Mouse (Mus musculus) forebrain, embryonic 15.5 days (tissue): ENCODE results near the gene Hoxa11. TPM values are rescaled to one million over a fixed set of nuclear protein-coding genes. Genes with fewer than 3 reads are reported as not detected.

ENCODE experiments used
- ATAC-seq: fragments of 200-750 bp; cut with Nextera tagmentation; replicated peaks from 2 replicates; pipeline ENCODE4 v1.8.0; 2017; ENCODE audit warnings: mild to moderate bottlenecking, moderate TSS enrichment, moderate library complexity
- H3K27ac ChIP-seq: fragments of 300-500 bp; sonication (generic); replicated peaks from 2 replicates; pipeline ENCODE4 v1.5.1; 2015; ENCODE audit warnings: mild to moderate bottlenecking, inconsistent platforms
- H3K27me3 ChIP-seq: fragments of 300-500 bp; sonication (generic); 2 replicates; pipeline ENCODE4 v1.6.1; 2015; ENCODE audit warnings: inconsistent platforms
- H3K36me3 ChIP-seq: fragments of 300-500 bp; sonication (generic); 2 replicates; pipeline ENCODE4 v1.6.1; 2015; ENCODE audit warnings: mild to moderate bottlenecking, inconsistent platforms
- H3K4me1 ChIP-seq: fragments of 300-500 bp; sonication (generic); 2 replicates; pipeline ENCODE4 v1.6.1; 2015; ENCODE audit warnings: inconsistent platforms
- H3K4me2 ChIP-seq: fragments of 300-500 bp; sonication (generic); replicated peaks from 2 replicates; pipeline ENCODE4 v1.6.1; 2015; ENCODE audit warnings: mild to moderate bottlenecking, inconsistent platforms
- H3K4me3 ChIP-seq: fragments of 300-500 bp; sonication (generic); 2 replicates; pipeline ENCODE4 v1.5.1; 2015; ENCODE audit warnings: mild to moderate bottlenecking, inconsistent platforms
- H3K9ac ChIP-seq: fragments of 300-500 bp; sonication (generic); replicated peaks from 2 replicates; pipeline ENCODE4 v1.6.1; 2015; ENCODE audit warnings: mild to moderate bottlenecking, inconsistent platforms
- H3K9me3 ChIP-seq: fragments of 300-500 bp; sonication (generic); 2 replicates; pipeline ENCODE4 v1.6.1; 2016; ENCODE audit warnings: inconsistent platforms
- WGBS: fragments of 180-500 bp; shearing (Covaris S2); methylation state at CpG from one replicate; pipeline ENCODE4 v1.1.7; 2015; ENCODE audit warnings: mixed read lengths; 5-methylcytosine and 5-hydroxymethylcytosine counted together
- polyA plus RNA-seq: library from polyadenylated mRNA; unstranded; fragments of >200 nt; fragmentation: Nextera tagmentation; extraction: Ambion mirVana; gene quantifications from 2 replicates; pipeline ENCODE4 v1.2.1, GENCODE M21; 2015

The Hoxa11 gene
- polyA plus RNA-seq, 1 experiment from 2014 or later: not detected

- no peaks in the 10 kb centered on the region for H3K36me3 ChIP-seq
- no peaks in the 10 kb centered on the region for H3K9me3 ChIP-seq
- ATAC-seq: no peak
- H3K4me1 ChIP-seq: peaks cover 17% of the 10 kb centered on the region
- no peak overlapping the region for H3K4me2 ChIP-seq
- H3K27me3 ChIP-seq: peaks cover 100% of the 10 kb centered on the region
- H3K9ac ChIP-seq: no peak overlapping the region
- no peak overlapping the region for H3K27ac ChIP-seq
- H3K4me3 ChIP-seq: no peak overlapping the region
- whole genome bisulfite sequencing: 6% methylated on average over 14 of the region's 14 CpGs
These were observed 26.9 kb downstream of the Hoxa11 start for GRCm38 (mm10) chr6:52218643-52219215.

GRCm38 (mm10) chr6:52217895-52218642 lies 27.5 kb downstream of the Hoxa11 start:
- H3K36me3 ChIP-seq: no peaks in the 10 kb centered on the region
- peaks cover 18% of the 10 kb centered on the region for H3K4me1 ChIP-seq
- H3K27me3 ChIP-seq: peaks cover 99% of the 10 kb centered on the region
- ATAC-seq: no peak
- H3K27ac ChIP-seq: no peak overlapping the region
- 3% methylated on average over 23 of the region's 23 CpGs for WGBS
- H3K9ac ChIP-seq: no peak overlapping the region
- H3K9me3 ChIP-seq: no peaks in the 10 kb centered on the region
- H3K4me2 ChIP-seq: no peak overlapping the region
- H3K4me3 ChIP-seq: no peak overlapping the region

- 0 out of 2 replicates have a peak, but pooled peaks have one; percentile 39 for ATAC-seq
These were observed 28.2 kb downstream of the Hoxa11 start for GRCm38 (mm10) chr6:52217459-52217768.

GRCm38 (mm10) chr6:52216691-52217458 lies 28.7 kb downstream of the Hoxa11 start:
- Histone ChIP-seq H3K4me1 (peaks cover 20% of the 10 kb centered on the region), H3K36me3 (no peaks in the 10 kb centered on the region), H3K27me3 (peaks cover 99% of the 10 kb centered on the region), H3K9me3 (no peaks in the 10 kb centered on the region), H3K27ac (no peak overlapping the region), H3K4me2 (peak overlapping the region; percentile 14), H3K9ac (no peak overlapping the region), H3K4me3 (peak overlapping the region; percentile 18)
- WGBS: 1% methylated on average over 59 of the region's 60 CpGs
- no peak for ATAC-seq

More at GRCm38 (mm10) chr6:52217459-52217768, 28.2 kb downstream of the Hoxa11 start:
- H3K9ac ChIP-seq: no peak overlapping the region
- no peaks in the 10 kb centered on the region for H3K36me3 ChIP-seq
- under 1% methylated on average over 25 of the region's 25 CpGs for WGBS
- peaks cover 99% of the 10 kb centered on the region for H3K27me3 ChIP-seq
- H3K4me1 ChIP-seq: peaks cover 20% of the 10 kb centered on the region
- no peaks in the 10 kb centered on the region for H3K9me3 ChIP-seq
- H3K27ac ChIP-seq: no peak overlapping the region
- H3K4me3 ChIP-seq: peak overlapping the region; percentile 18
- H3K4me2 ChIP-seq: peak overlapping the region; percentile 14

GRCm38 (mm10) chr6:52215771-52216535 lies 29.7 kb downstream of the Hoxa11 start:
- H3K9ac ChIP-seq: no peak overlapping the region
- no peak overlapping the region for H3K4me2 ChIP-seq
- H3K36me3 ChIP-seq: no peaks in the 10 kb centered on the region
- H3K9me3 ChIP-seq: no peaks in the 10 kb centered on the region
- H3K4me3 ChIP-seq: no peak overlapping the region
- peaks cover 99% of the 10 kb centered on the region for H3K27me3 ChIP-seq
- H3K4me1 ChIP-seq: peaks cover 14% of the 10 kb centered on the region
- H3K27ac ChIP-seq: no peak overlapping the region
- WGBS: 1% methylated on average over 30 of the region's 30 CpGs
- no peak for ATAC-seq

GRCm38 (mm10) chr6:52215070-52215469 lies 30.5 kb downstream of the Hoxa11 start:
- ATAC-seq: no peak
- Histone ChIP-seq H3K4me1 (peaks cover 14% of the 10 kb centered on the region), H3K4me3 (no peak overlapping the region), H3K9me3 (no peaks in the 10 kb centered on the region), H3K36me3 (no peaks in the 10 kb centered on the region), H3K9ac (no peak overlapping the region), H3K27me3 (peaks cover 99% of the 10 kb centered on the region), H3K4me2 (no peak overlapping the region), H3K27ac (no peak overlapping the region)
- 10% methylated on average over 3 of the region's 3 CpGs for WGBS

GRCm38 (mm10) chr6:52214271-52214670 lies 31.3 kb downstream of the Hoxa11 start:
- Histone ChIP-seq H3K4me3 (no peak overlapping the region), H3K4me1 (peaks cover 14% of the 10 kb centered on the region), H3K9me3 (no peaks in the 10 kb centered on the region), H3K4me2 (no peak overlapping the region), H3K36me3 (no peaks in the 10 kb centered on the region), H3K27me3 (peaks cover 99% of the 10 kb centered on the region), H3K27ac (no peak overlapping the region), H3K9ac (no peak overlapping the region)
- 8% methylated on average over 5 of the region's 5 CpGs for WGBS
- no peak for ATAC-seq

- H3K9ac ChIP-seq: no peak within 1 kb of the TSS
- no peaks in the 10 kb centered on the region for H3K36me3 ChIP-seq
- WGBS: 3% methylated on average over 38 of the region's 38 CpGs
- no peak within 1 kb of the TSS for H3K27ac ChIP-seq
- H3K9me3 ChIP-seq: no peaks in the 10 kb centered on the region
- ATAC-seq: no peak
- peaks cover 99% of the 10 kb centered on the region for H3K27me3 ChIP-seq
- peaks cover 14% of the 10 kb centered on the region for H3K4me1 ChIP-seq
- no peak within 1 kb of the TSS for H3K4me3 ChIP-seq
- H3K4me2 ChIP-seq: no peak within 1 kb of the TSS
These were observed 32.3 kb downstream of the Hoxa11 start, which contains the start of the genes Hoxa3 and Gm28308 for GRCm38 (mm10) chr6:52213119-52213986. Hoxa3 (minus strand) TSS chr6:52213336. Gm28308 (minus strand) TSS chr6:52213339.

GRCm38 (mm10) chr6:52212556-52213118 lies 33.0 kb downstream of the Hoxa11 start:
- Histone ChIP-seq H3K36me3 (no peaks in the 10 kb centered on the region), H3K9ac (no peak overlapping the region), H3K27ac (no peak overlapping the region), H3K4me1 (peaks cover 13% of the 10 kb centered on the region), H3K27me3 (peaks cover 97% of the 10 kb centered on the region), H3K9me3 (no peaks in the 10 kb centered on the region), H3K4me2 (no peak overlapping the region), H3K4me3 (no peak overlapping the region)
- ATAC-seq: no peak
- under 1% methylated on average over 22 of the region's 22 CpGs for WGBS

- H3K27ac ChIP-seq: no peak overlapping the region
- peak; percentile 51; the same call in 1 of the 2 replicates for ATAC-seq
- no peak overlapping the region for H3K9ac ChIP-seq
- peaks cover 97% of the 10 kb centered on the region for H3K27me3 ChIP-seq
- H3K4me2 ChIP-seq: no peak overlapping the region
- H3K4me3 ChIP-seq: no peak overlapping the region
- WGBS: 3% methylated on average over 13 of the region's 13 CpGs
- no peaks in the 10 kb centered on the region for H3K9me3 ChIP-seq
- H3K36me3 ChIP-seq: no peaks in the 10 kb centered on the region
- H3K4me1 ChIP-seq: peaks cover 6% of the 10 kb centered on the region
These were observed 33.6 kb downstream of the Hoxa11 start for GRCm38 (mm10) chr6:52211961-52212360.
